Mouse (Mus musculus): ENCODE data around the gene Sp2. TPM values are rescaled to one million over a fixed set of nuclear protein-coding genes. Genes with fewer than 3 reads are reported as not detected.

The Sp2 gene
- total and polyA plus RNA-seq, 3 experiments = 1.1 to 21.0 (median 2.8) TPM

DNA sequence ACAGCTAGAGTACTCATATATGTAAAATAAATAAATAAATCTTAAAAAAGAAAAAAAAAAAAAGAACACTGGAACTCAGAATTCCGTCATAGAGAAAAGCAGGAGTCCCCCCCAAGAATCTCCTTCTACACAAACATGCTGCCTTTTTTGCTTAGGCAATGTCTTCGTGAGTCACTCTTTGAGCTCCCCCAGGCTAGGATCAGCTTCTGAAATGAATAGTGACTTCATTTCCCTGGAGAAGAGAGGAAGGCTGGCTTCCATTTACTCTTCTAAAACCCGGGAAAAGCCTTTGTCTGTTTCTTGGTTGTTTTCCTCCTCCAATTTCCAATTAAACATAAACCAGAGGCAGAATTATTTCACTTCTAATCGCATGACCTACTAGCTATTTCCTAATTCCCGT, 9.9 kb downstream of the Sp2 start:
- H3K36me3 ChIP-seq (replicated peaks in 1 of 2; ENCODE audit: control insufficient read depth in 1 of 2, insufficient read depth in 1 of 2, low read length in 1 of 2) = peaks cover 0 to 32% of the 10 kb centered on the region in 2 experiments
- in situ Hi-C loops (cut with MboI; ENCODE audit: low pct_ligation_motif_present, low pct_unique_long_range_greater_than_20kb, low sequenced_read_pairs) = no loop called here
- H3K4me1 ChIP-seq (ENCODE audit: control insufficient read depth in 1 of 2, insufficient read depth in 2 of 2) = peaks cover 21 to 62% of the 10 kb centered on the region in 2 experiments
- peaks cover 52% of the 10 kb centered on the region for H3K79me2 ChIP-seq (replicated peaks; ENCODE audit: control insufficient read depth, extremely low read depth, insufficient read depth, poor library complexity, severe bottlenecking)
- H3K9me3 ChIP-seq (replicated peaks; ENCODE audit: low read length) = no peaks in the 10 kb centered on the region
- TF ChIP-seq RAD21 (IDR thresholded peaks at IDR 0.05; ENCODE audit: low read depth, low read length) (no peak), HCFC1 (IDR thresholded peaks at IDR 0.05; ENCODE audit: low read depth, low read length) (no peak), TCF12 (IDR thresholded peaks at IDR 0.05; ENCODE audit: low read depth, low read length) (no peak), ELF1 (IDR thresholded peaks at IDR 0.05; ENCODE audit: low read depth, low read length) (no peak), SIN3A (IDR thresholded peaks at IDR 0.05; ENCODE audit: low read length) (no peak)
- no peak overlapping the region for H3K27ac ChIP-seq (ENCODE audit: insufficient read depth, low read depth)
- H3K27me3 ChIP-seq (replicated peaks) = no peaks in the 10 kb centered on the region
- DNase-seq (ENCODE audit: extremely low read depth) = no peak
- no peak overlapping the region for H3K4me2 ChIP-seq (ENCODE audit: insufficient read depth, low read depth, poor library complexity, severe bottlenecking)
- dilution Hi-C loops (cut with MboI; ENCODE audit: extremely low pct_ligation_motif_present, extremely low pct_unique_long_range_greater_than_20kb, low sequenced_read_pairs) = no loop called here
- H3K9ac ChIP-seq (ENCODE audit: insufficient read depth, low read depth) = no peak overlapping the region
- H3K4me3 ChIP-seq (replicated peaks in 1 of 3; ENCODE audit: low read depth in 2 of 3, low read length in 2 of 3, poor library complexity in 1 of 3) = no peak overlapping the region

DNA sequence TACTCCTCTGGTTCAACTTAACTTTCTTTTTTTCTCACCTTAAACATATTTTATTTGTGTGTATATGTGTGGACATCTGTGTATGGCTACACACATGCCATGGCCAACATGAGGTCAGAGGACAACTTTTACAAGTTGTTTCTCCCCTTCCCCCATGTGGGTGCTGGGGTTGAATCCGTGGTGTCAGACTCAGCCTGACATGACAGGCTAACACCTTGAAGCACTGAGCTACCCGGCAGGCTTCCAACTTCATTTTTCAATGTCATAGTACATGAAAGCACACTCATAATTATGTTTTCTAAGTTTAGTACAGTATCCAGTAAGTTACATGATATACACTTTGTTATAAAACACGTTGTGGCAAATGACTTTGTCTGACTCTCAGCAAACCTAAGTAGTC, 12.4 kb downstream of the Sp2 start:
- Histone ChIP-seq H3K4me2 (ENCODE audit: insufficient read depth, low read depth, poor library complexity, severe bottlenecking) (no peak overlapping the region), H3K79me2 (replicated peaks; ENCODE audit: control insufficient read depth, extremely low read depth, insufficient read depth, poor library complexity, severe bottlenecking) (peaks cover 45% of the 10 kb centered on the region), H3K27ac (ENCODE audit: insufficient read depth, low read depth) (no peak overlapping the region), H3K9me3 (replicated peaks; ENCODE audit: low read length) (no peaks in the 10 kb centered on the region), H3K36me3 (replicated peaks in 1 of 2; ENCODE audit: control insufficient read depth in 1 of 2, insufficient read depth in 1 of 2, low read length in 1 of 2) (peaks cover 0 to 30% of the 10 kb centered on the region in 2 experiments), H3K27me3 (replicated peaks) (no peaks in the 10 kb centered on the region), H3K4me1 (ENCODE audit: control insufficient read depth in 1 of 2, insufficient read depth in 2 of 2) (peaks cover 14 to 68% of the 10 kb centered on the region in 2 experiments), H3K4me3 (replicated peaks in 1 of 3; ENCODE audit: low read depth in 2 of 3, low read length in 2 of 3, poor library complexity in 1 of 3) (no peak overlapping the region), H3K9ac (ENCODE audit: insufficient read depth, low read depth) (no peak overlapping the region)
- in situ Hi-C loops (cut with MboI; ENCODE audit: low pct_ligation_motif_present, low pct_unique_long_range_greater_than_20kb, low sequenced_read_pairs) (no loop called here), dilution Hi-C loops (cut with MboI; ENCODE audit: extremely low pct_ligation_motif_present, extremely low pct_unique_long_range_greater_than_20kb, low sequenced_read_pairs) (no loop called here)
- no peak for DNase-seq (ENCODE audit: extremely low read depth)
- TF ChIP-seq UBTF (IDR thresholded peaks at IDR 0.05; ENCODE audit: low read depth, low read length) = no peak
- TF ChIP-seq CHD2 (IDR thresholded peaks at IDR 0.05; ENCODE audit: low read length) = no peak
- no peak for TF ChIP-seq JUN (IDR thresholded peaks at IDR 0.05; ENCODE audit: insufficient read depth, low read depth, low read length)

DNA sequence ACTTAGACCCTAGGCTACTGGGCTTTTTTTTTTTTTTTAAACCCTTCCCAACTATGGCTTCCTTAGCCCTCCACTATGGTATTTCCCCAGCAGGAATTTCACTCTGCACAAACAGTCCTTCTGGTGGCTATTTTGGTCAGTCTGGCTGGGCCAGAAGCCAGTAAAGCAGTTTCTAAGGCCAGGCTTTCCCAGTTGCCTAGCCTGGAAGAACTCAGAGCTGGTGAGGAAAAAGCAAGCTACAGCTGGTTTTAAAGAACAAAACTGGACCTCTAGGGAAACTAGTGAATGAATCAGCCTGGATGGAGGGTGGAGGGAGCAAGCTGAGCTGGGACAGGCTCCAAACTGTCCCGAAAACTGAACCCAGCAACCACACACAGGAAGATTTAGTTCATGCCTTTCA, 13.0 kb downstream of the Sp2 start:
- no peak overlapping the region for H3K27ac ChIP-seq (ENCODE audit: insufficient read depth, low read depth)
- H3K4me2 ChIP-seq (ENCODE audit: insufficient read depth, low read depth, poor library complexity, severe bottlenecking) = no peak overlapping the region
- H3K36me3 ChIP-seq (replicated peaks in 1 of 2; ENCODE audit: control insufficient read depth in 1 of 2, insufficient read depth in 1 of 2, low read length in 1 of 2) = peaks cover 0 to 34% of the 10 kb centered on the region in 2 experiments
- dilution Hi-C loops (cut with MboI; ENCODE audit: extremely low pct_ligation_motif_present, extremely low pct_unique_long_range_greater_than_20kb, low sequenced_read_pairs) (no loop called here), in situ Hi-C loops (cut with MboI; ENCODE audit: low pct_ligation_motif_present, low pct_unique_long_range_greater_than_20kb, low sequenced_read_pairs) (no loop called here)
- peaks cover 39% of the 10 kb centered on the region for H3K79me2 ChIP-seq (replicated peaks; ENCODE audit: control insufficient read depth, extremely low read depth, insufficient read depth, poor library complexity, severe bottlenecking)
- no peak overlapping the region for H3K4me3 ChIP-seq (replicated peaks in 1 of 3; ENCODE audit: low read depth in 2 of 3, low read length in 2 of 3, poor library complexity in 1 of 3)
- no peaks in the 10 kb centered on the region for H3K9me3 ChIP-seq (replicated peaks; ENCODE audit: low read length)
- no peak for DNase-seq (ENCODE audit: extremely low read depth)
- H3K4me1 ChIP-seq (ENCODE audit: control insufficient read depth in 1 of 2, insufficient read depth in 2 of 2) = peaks cover 11 to 68% of the 10 kb centered on the region in 2 experiments
- H3K27me3 ChIP-seq (replicated peaks) = no peaks in the 10 kb centered on the region
- TF ChIP-seq CTCF (conservative IDR thresholded peaks at IDR 0.05 in 1 of 2, IDR thresholded peaks at IDR 0.05 in 1 of 2; ENCODE audit: low read depth in 2 of 2, low read length in 2 of 2) (no peak), USF2 (conservative IDR thresholded peaks at IDR 0.05; ENCODE audit: low read depth, low read length) (no peak), ZC3H11A (IDR thresholded peaks at IDR 0.05; ENCODE audit: low read depth, low read length) (no peak), ELF1 (IDR thresholded peaks at IDR 0.05; ENCODE audit: low read depth, low read length) (no peak), CHD2 (IDR thresholded peaks at IDR 0.05; ENCODE audit: low read length) (no peak), CHD1 (IDR thresholded peaks at IDR 0.05; ENCODE audit: low read depth, low read length) (no peak), TBP (conservative IDR thresholded peaks at IDR 0.05; ENCODE audit: low read depth, low read length) (no peak), SIN3A (IDR thresholded peaks at IDR 0.05; ENCODE audit: low read length) (no peak), IRF4 (IDR thresholded peaks at IDR 0.05; ENCODE audit: low read depth, low read length) (no peak)
- H3K9ac ChIP-seq (ENCODE audit: insufficient read depth, low read depth) = no peak overlapping the region

All from CH12.LX (cell line).